Mouse (Mus musculus) heart, adult 2 months (tissue): Measurements from ENCODE around the gene Amacr.

Experiments
- CTCF ChIP-seq: fragments of 200-600 bp; IDR thresholded peaks from 2 replicates; pipeline ENCODE4 v1.8.1; 2022; ENCODE audit warnings: antibody characterized with exemption, mild to moderate bottlenecking, moderate library complexity
- EP300 ChIP-seq: fragments of 200-500 bp; IDR thresholded peaks from 2 replicates; pipeline ENCODE4 v1.6.1; 2011; ENCODE audit warnings: low read depth, low read length, control low read depth; ENCODE audit not compliant: insufficient read depth
- POLR2A ChIP-seq: fragments of 200-500 bp; IDR thresholded peaks from 2 replicates; pipeline ENCODE4 v1.6.1; 2011; ENCODE audit warnings: mild to moderate bottlenecking, low read depth, low read length, control low read depth; ENCODE audit not compliant: insufficient read depth

GRCm38 (mm10) chr15:11030188-11030587 is 48.6 kb downstream of the Amacr start:
- TF ChIP-seq POLR2A = no peak
- TF ChIP-seq CTCF = no peak
- TF ChIP-seq EP300 = no peak
